Mouse (Mus musculus): ENCODE measurements around the gene Wasf1.

DNA sequence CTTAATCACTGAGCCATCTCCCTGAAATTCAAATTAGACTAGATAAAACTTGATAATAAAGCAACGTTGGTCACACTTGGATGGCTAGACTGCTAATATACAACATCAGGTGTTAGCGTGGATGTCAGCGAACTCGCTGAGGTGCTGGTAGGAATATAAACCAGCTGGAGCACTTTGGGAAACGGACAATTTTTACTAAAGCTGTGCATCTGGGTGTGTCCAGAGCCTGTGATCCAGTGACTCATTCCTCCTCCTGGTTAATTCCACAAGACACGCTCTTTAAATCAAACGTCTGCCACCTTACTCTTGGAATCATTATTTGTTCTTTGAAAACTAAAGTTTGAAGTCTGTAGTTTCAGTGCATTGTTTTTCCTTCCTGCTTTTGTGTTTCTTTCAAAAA lies 23.5 kb downstream of the Wasf1 start:
- TF ChIP-seq EP300 (IDR thresholded peaks at IDR 0.05; ENCODE audit: low read depth in 1 of 2, low read length in 2 of 2), result no peak
- no peak for TF ChIP-seq CTCF (IDR thresholded peaks at IDR 0.05 in 2 of 3, conservative IDR thresholded peaks at IDR 0.05 in 1 of 3; ENCODE audit: control insufficient read depth in 1 of 3, insufficient read depth in 1 of 3, low read depth in 2 of 3, low read length in 3 of 3, poor library complexity in 1 of 3, severe bottlenecking in 1 of 3)
- TF ChIP-seq POLR2AphosphoS2 (IDR thresholded peaks at IDR 0.05; ENCODE audit: low read length), result no peak
- TF ChIP-seq USF2 (IDR thresholded peaks at IDR 0.05; ENCODE audit: borderline replicate concordance in 1 of 2, insufficient read depth in 1 of 2, low read depth in 1 of 2, low read length in 2 of 2), result no peak

Measured in MEL (cell line).